Mouse (Mus musculus) embryo, embryonic 11.5 days (tissue): ENCODE measurements around the gene Zfp410.
"Not testable (repeated sequence)": the region's sequence is repeated elsewhere in the genome, so short reads cannot be mapped to it uniquely, and the experiment has no call there.

Experiments
- DNase-seq: peaks from one replicate; pipeline ENCODE4 v3.0.0-alpha.2; 2012; ENCODE audit warnings: low read depth, low spot score

Zfp410 gene

GRCm38 (mm10) chr12:84316721-84317621, at the start of gene Zfp410:
Gene Zfp410 (plus strand): TSS chr12:84316852.
- peak; percentile 88 for DNase-seq

GRCm38 (mm10) chr12:84267264-84267663, 49.4 kb upstream of the Zfp410 start:
- DNase-seq = no peak

GRCm38 (mm10) chr12:84273366-84273765, 43.3 kb upstream of the Zfp410 start:
- DNase-seq = no peak

- DNase-seq = no peak
These were observed 41.4 kb upstream of the Zfp410 start for GRCm38 (mm10) chr12:84275288-84275687.

- DNase-seq = no peak
These were observed 40.4 kb upstream of the Zfp410 start for GRCm38 (mm10) chr12:84276288-84276687.

GRCm38 (mm10) chr12:84276799-84277198, 39.9 kb upstream of the Zfp410 start:
- DNase-seq = no peak

GRCm38 (mm10) chr12:84277832-84278231, 38.8 kb upstream of the Zfp410 start:
- no peak for DNase-seq

- no peak for DNase-seq
These were observed 37.8 kb upstream of the Zfp410 start for GRCm38 (mm10) chr12:84278901-84279300.

- DNase-seq = no peak
These were observed 32.3 kb upstream of the Zfp410 start for GRCm38 (mm10) chr12:84284391-84284790.

- DNase-seq = peak; percentile 87
These were observed 31.6 kb upstream of the Zfp410 start, which contains the start of gene Ptgr2 for GRCm38 (mm10) chr12:84284885-84285592. Gene Ptgr2 (plus strand): TSS chr12:84285232.

- no peak for DNase-seq
These were observed 31.1 kb upstream of the Zfp410 start for GRCm38 (mm10) chr12:84285593-84285968.

GRCm38 (mm10) chr12:84288461-84288860, 28.2 kb upstream of the Zfp410 start:
- no peak for DNase-seq

GRCm38 (mm10) chr12:84297851-84298250, 18.8 kb upstream of the Zfp410 start:
- no peak for DNase-seq

- DNase-seq = no peak
These were observed 17.4 kb upstream of the Zfp410 start for GRCm38 (mm10) chr12:84299265-84299664.

GRCm38 (mm10) chr12:84304101-84304500, 12.6 kb upstream of the Zfp410 start:
- no peak for DNase-seq

- no peak for DNase-seq
These were observed 12.1 kb upstream of the Zfp410 start for GRCm38 (mm10) chr12:84304554-84304953.

GRCm38 (mm10) chr12:84311306-84311705, 5.3 kb upstream of the Zfp410 start:
- DNase-seq = no peak

- DNase-seq = no peak
These were observed 646 bp upstream of the Zfp410 start for GRCm38 (mm10) chr12:84316006-84316405.

- no peak for DNase-seq
These were observed 10.5 kb downstream of the Zfp410 start for GRCm38 (mm10) chr12:84327111-84327512.

- no peak for DNase-seq
These were observed 20.4 kb downstream of the Zfp410 start for GRCm38 (mm10) chr12:84336963-84337625.

- peak; percentile 9 for DNase-seq
These were observed 30.5 kb downstream of the Zfp410 start for GRCm38 (mm10) chr12:84347192-84347591.

GRCm38 (mm10) chr12:84358699-84359098, 42.0 kb downstream of the Zfp410 start:
- DNase-seq = not testable (repeated sequence)
